Mouse (Mus musculus): ENCODE data around the gene Gm9913. TPM values are rescaled to one million over a fixed set of nuclear protein-coding genes. Genes with fewer than 3 reads are reported as not detected.

Gene Gm9913
- total and polyA plus RNA-seq, 2 experiments from 2014 or later = 0.09 to 0.27 TPM

DNA sequence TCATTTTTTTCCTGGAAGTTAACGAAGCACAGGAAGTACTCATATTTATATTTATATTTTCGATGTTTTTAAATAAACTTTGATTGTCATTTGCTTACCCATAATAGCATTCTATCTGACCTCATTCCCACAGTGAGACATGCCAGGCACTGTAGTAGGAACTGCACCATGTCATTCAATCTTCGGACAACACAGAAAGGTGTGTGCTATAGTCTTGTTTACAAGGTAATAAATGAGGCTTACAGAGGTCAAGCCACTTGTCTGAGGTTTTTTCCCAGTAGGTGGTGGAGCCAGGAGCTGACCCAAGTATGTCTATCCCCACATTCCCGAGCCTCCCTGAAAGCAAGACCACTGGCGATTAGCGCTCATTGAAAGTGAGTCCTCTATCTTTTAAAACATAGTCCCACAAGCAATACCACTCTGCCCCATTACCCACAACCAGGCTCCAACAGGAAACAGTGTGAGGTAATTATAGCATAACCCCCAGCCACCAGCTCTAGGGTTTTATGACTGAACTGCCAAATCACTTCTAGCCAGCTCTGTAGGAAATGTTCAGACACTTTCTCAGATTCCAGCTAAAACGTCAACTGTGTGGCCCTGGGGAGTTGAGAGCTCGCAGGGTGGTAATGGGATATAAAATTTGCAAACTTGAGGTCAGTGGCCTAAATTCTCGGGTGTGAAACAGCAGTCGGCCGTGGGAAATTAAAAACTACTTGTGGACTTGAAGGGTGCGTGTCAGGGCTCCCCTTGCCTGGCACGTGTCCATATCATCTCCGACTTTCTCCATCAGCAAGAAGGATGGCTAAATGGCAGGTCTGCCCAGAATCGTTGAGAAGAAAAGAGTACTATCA lies 12.6 kb upstream of the Gm9913 start:
- Histone ChIP-seq H3K4me2 (ENCODE audit: low read depth, low read length, poor library complexity, severe bottlenecking) (no peak overlapping the region), H3K9ac (replicated peaks; ENCODE audit: low read length, poor library complexity, severe bottlenecking) (no peak overlapping the region), H3K4me1 (ENCODE audit: insufficient read depth, low read length) (no peaks in the 10 kb centered on the region), H3K27ac (ENCODE audit: low read depth, low read length) (no peak overlapping the region), H3K36me3 (ENCODE audit: insufficient read depth, low read length) (no peaks in the 10 kb centered on the region; the same call in 1 of the 2 replicates), H3K27me3 (ENCODE audit: insufficient read depth, low read length) (no peaks in the 10 kb centered on the region), H3K4me3 (ENCODE audit: low read depth, low read length) (no peak overlapping the region), H3K9me3 (ENCODE audit: low read length) (no peaks in the 10 kb centered on the region)
- WGBS = 83% methylated on average over 15 of the region's 15 CpGs
- TF ChIP-seq CTCF (IDR thresholded peaks at IDR 0.05) = no peak
- DNase-seq (ENCODE audit: low spot score) (no peak), ATAC-seq (ENCODE audit: low FRiP score) (no peak)

GRCm38 (mm10) chr2:125494291-125494690 lies 10.6 kb upstream of the Gm9913 start:
- DNase-seq (ENCODE audit: low spot score) = no peak
- no peak for ATAC-seq (ENCODE audit: low FRiP score)
- WGBS = 96% methylated on average over 2 of the region's 2 CpGs
- H3K36me3 ChIP-seq (ENCODE audit: insufficient read depth, low read length) = peaks cover 3% of the 10 kb centered on the region
- no peak overlapping the region for H3K4me3 ChIP-seq (ENCODE audit: low read depth, low read length)
- H3K9ac ChIP-seq (replicated peaks; ENCODE audit: low read length, poor library complexity, severe bottlenecking) = no peak overlapping the region
- no peak for TF ChIP-seq CTCF (IDR thresholded peaks at IDR 0.05)
- H3K27me3 ChIP-seq (ENCODE audit: insufficient read depth, low read length) = no peaks in the 10 kb centered on the region
- no peaks in the 10 kb centered on the region for H3K4me1 ChIP-seq (ENCODE audit: insufficient read depth, low read length)
- no peaks in the 10 kb centered on the region for H3K9me3 ChIP-seq (ENCODE audit: low read length)
- H3K4me2 ChIP-seq (ENCODE audit: low read depth, low read length, poor library complexity, severe bottlenecking) = no peak overlapping the region
- H3K27ac ChIP-seq (ENCODE audit: low read depth, low read length) = no peak overlapping the region

DNA sequence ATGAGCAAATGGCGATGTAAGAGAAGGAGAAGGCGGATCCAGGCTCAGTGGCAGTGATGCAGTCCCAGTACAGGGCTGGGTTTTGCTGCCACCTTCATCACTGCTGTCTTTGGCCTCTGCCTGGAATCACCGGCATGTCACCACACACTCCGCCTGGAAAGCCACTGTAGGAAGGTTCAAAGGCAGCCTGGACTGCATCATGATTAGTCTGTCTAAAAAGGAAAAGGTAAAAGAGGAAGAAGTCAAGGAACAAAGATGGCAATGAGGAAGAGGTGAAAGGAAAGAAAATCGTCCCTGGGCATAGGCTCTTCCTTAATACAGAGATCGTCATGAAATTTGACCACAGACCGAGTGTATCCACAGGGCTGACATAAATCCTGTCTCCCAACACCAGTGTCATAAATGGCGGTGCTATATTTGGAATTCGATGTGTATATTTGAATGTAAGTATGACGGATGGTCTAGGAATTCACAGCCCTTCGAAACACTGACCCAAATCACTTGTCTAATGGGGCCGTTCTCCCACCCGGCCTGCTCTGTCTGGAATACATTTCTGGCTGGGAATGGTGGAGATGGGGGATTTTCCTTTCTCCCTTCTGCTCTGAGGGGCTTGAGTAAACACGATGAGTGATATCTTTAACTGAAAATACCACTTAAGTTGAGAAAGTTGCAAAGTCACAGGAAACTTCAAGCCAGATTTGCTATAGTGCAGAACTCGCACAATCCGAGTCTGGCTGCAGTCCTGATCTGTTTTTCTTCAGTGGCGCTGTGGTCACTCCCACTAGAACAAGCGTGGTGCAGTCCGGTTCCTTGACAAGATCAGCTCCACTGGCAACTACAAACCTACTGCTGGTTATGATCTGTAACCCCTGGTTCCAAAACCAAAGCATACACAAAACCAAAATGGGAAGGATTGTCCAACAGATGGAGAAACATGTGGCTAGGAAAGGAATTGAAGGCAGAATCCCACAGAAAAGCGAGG lies 9.8 kb upstream of the Gm9913 start:
- 92% methylated on average over 20 of the region's 20 CpGs for WGBS
- peaks cover 3% of the 10 kb centered on the region for H3K36me3 ChIP-seq (ENCODE audit: insufficient read depth, low read length)
- H3K9ac ChIP-seq (replicated peaks; ENCODE audit: low read length, poor library complexity, severe bottlenecking) = no peak overlapping the region
- H3K4me3 ChIP-seq (ENCODE audit: low read depth, low read length) = no peak overlapping the region
- no peak overlapping the region for H3K27ac ChIP-seq (ENCODE audit: low read depth, low read length)
- no peaks in the 10 kb centered on the region for H3K9me3 ChIP-seq (ENCODE audit: low read length)
- no peaks in the 10 kb centered on the region for H3K4me1 ChIP-seq (ENCODE audit: insufficient read depth, low read length)
- no peak for TF ChIP-seq CTCF (IDR thresholded peaks at IDR 0.05)
- ATAC-seq (ENCODE audit: low FRiP score) (no peak), DNase-seq (ENCODE audit: low spot score) (no peak)
- no peaks in the 10 kb centered on the region for H3K27me3 ChIP-seq (ENCODE audit: insufficient read depth, low read length)
- H3K4me2 ChIP-seq (ENCODE audit: low read depth, low read length, poor library complexity, severe bottlenecking) = no peak overlapping the region

DNA sequence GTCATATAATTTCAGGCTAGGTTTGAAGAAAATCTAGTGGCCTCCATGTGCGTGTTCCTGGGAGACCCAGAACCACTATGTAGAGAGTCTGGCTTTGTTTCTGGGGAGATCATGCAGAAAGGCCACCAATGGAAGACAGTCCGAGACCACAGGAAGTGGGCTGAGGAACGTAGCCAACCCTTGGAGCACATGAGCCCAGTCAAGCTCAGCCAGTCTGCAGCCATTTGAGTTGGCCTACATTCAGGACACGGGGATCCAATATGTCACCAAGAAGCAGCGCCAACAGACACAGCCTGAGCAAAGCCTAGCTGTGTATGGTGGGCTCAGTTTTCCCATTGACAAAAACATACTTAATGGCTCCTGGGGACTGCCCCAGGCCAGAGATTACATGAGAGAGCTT lies 8.2 kb upstream of the Gm9913 start:
- peak; percentile 35 for DNase-seq (ENCODE audit: low spot score)
- peaks cover 3% of the 10 kb centered on the region for H3K36me3 ChIP-seq (ENCODE audit: insufficient read depth, low read length)
- no peaks in the 10 kb centered on the region for H3K4me1 ChIP-seq (ENCODE audit: insufficient read depth, low read length)
- H3K4me2 ChIP-seq (ENCODE audit: low read depth, low read length, poor library complexity, severe bottlenecking) = no peak overlapping the region
- H3K4me3 ChIP-seq (ENCODE audit: low read depth, low read length) = no peak overlapping the region
- H3K9ac ChIP-seq (replicated peaks; ENCODE audit: low read length, poor library complexity, severe bottlenecking) = no peak overlapping the region
- H3K9me3 ChIP-seq (ENCODE audit: low read length) = no peaks in the 10 kb centered on the region
- ATAC-seq (ENCODE audit: low FRiP score) = no peak
- H3K27ac ChIP-seq (ENCODE audit: low read depth, low read length) = no peak overlapping the region
- TF ChIP-seq CTCF (IDR thresholded peaks at IDR 0.05) = no peak
- 89% methylated on average over 5 of the region's 5 CpGs for WGBS
- no peaks in the 10 kb centered on the region for H3K27me3 ChIP-seq (ENCODE audit: insufficient read depth, low read length)

- H3K4me3 ChIP-seq (ENCODE audit: low read depth, low read length) = no peak overlapping the region
- no peak overlapping the region for H3K27ac ChIP-seq (ENCODE audit: low read depth, low read length)
- 92% methylated on average over 7 of the region's 7 CpGs for WGBS
- peaks cover 3% of the 10 kb centered on the region for H3K36me3 ChIP-seq (ENCODE audit: insufficient read depth, low read length)
- ATAC-seq (ENCODE audit: low FRiP score) (no peak), DNase-seq (ENCODE audit: low spot score) (no peak)
- no peak overlapping the region for H3K4me2 ChIP-seq (ENCODE audit: low read depth, low read length, poor library complexity, severe bottlenecking)
- TF ChIP-seq CTCF (IDR thresholded peaks at IDR 0.05) = no peak
- H3K27me3 ChIP-seq (ENCODE audit: insufficient read depth, low read length) = no peaks in the 10 kb centered on the region
- H3K9ac ChIP-seq (replicated peaks; ENCODE audit: low read length, poor library complexity, severe bottlenecking) = no peak overlapping the region
- H3K9me3 ChIP-seq (ENCODE audit: low read length) = no peaks in the 10 kb centered on the region
- no peaks in the 10 kb centered on the region for H3K4me1 ChIP-seq (ENCODE audit: insufficient read depth, low read length)
These were observed 6.7 kb upstream of the Gm9913 start for GRCm38 (mm10) chr2:125498216-125498615.
